Mouse (Mus musculus) fibroblast of lung, adult 2 months (primary cell): ENCODE data around the gene Myt1l.

Source experiments
- DNase-seq: peaks from one replicate; pipeline ENCODE4 v3.0.0-alpha.2; 2011; ENCODE audit warnings: low read depth

Gene Myt1l

DNA sequence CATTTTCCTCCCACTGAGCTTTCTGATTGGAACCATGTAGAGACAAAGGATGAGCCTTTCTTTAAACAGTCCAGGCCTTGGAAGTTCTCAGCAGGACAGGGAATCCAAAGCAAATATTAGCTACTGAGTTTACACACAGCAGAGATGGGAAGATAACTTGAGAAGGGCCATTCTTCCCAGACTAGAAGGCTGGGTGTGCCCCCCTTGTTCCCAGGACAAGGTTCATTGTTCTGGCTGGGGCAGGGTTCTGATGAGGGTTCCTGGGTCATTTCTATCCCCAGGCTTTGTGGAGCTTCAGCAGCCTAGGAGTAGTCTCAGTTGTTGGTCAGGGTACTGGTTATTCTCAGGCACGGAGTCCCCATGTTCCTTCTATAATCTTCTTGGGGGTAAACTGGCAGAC lies 432.9 kb downstream of the Myt1l start:
- DNase-seq = no peak

GRCm38 (mm10) chr12:29965016-29965415 lies 436.8 kb downstream of the Myt1l start:
- no peak for DNase-seq

DNA sequence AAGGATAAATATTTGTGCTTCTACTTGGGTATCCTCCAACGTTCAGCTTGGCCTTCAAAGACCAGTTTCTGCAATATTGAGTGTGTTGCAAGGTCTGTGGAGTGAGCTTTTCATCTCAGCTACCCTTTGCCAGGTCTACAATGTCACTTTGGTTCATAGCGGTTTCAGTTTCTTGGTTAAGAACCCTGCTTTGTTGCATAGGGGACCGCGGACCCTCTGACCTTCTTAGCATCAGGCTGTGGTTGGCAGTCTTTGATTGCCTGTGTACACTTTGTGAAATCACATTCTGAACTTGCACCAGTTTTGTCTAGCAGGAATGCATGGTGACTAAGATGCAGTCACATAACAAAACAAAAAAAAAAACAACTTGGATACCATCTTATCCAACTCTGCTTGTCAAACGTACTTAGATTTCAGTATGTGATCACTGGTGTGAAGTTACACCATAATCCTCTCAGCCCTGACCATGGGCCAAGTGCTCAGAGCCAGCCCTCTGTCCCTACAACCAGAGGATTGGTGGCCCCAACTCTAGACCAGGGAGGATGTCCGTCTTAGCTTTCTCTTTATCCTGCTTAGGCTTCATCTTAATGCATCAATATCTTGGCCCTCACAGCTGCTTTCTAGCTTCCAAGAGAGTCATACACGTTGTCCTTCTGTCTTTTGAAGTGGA lies 443.7 kb downstream of the Myt1l start:
- DNase-seq = no peak

DNA sequence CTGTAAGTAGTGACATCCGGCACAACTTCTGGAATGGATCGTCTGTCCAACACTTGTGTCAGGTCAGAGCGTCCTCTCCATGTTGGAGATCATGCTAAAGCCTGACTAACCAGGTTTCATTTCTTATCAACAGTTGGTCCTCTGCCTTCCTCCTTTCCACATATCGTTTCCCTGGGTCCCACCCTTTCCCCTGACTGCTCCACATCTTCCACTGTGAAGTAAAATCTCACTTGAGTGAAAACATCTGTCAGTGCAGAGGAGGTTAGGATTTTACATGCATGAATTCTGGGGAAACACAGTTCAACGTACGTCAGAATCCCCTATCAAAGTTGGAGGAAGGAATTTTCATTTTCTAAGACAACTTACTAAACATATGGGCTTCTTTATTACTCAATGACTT lies 444.3 kb downstream of the Myt1l start:
- DNase-seq = no peak
